Mouse (Mus musculus) brain, adult 2 months (tissue): Measurements from ENCODE around the gene Erich6b.

Source experiments
- DNase-seq: peaks from one replicate; pipeline ENCODE4 v3.0.0; 2011; ENCODE audit warnings: low read depth, low spot score

The Erich6b gene

DNA sequence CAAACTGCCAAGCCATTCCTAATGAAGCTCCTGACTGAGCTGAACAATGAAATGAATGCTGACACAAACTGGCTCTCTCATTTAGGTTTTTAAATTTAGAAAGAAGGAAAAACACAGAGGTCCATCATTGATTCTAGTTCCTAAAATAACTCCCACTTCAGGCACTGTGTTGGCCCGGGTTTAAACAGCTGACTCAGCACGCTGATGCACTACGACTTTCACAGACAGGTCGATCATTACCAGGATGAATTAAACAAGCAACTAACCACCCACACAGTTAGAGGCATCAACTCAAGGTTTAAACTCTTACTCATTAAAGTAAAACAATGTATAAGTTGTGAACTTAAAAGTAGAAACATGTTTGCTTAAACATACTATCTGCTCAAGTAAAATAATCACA, 64.6 kb downstream of the Erich6b start:
- peak; percentile 31 for DNase-seq

DNA sequence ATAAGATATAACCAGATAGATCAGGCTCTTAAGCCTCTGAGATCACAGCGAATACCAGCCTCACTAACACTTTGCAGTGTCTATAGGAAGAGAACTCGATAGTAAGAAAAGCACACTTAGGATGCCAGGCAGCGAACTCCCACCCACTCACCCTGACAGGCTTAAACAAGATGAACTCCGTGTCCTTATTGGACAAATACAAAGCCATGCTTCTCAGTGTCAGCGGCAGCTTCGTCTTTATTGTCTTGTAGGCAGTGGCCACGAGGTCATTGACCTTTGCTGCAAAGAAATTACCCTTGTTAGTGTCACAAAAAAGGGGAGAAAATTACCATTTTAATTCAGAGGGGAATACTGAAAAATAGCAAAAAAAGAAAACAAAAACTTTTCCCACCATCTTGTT, 65.7 kb downstream of the Erich6b start:
- no peak for DNase-seq

DNA sequence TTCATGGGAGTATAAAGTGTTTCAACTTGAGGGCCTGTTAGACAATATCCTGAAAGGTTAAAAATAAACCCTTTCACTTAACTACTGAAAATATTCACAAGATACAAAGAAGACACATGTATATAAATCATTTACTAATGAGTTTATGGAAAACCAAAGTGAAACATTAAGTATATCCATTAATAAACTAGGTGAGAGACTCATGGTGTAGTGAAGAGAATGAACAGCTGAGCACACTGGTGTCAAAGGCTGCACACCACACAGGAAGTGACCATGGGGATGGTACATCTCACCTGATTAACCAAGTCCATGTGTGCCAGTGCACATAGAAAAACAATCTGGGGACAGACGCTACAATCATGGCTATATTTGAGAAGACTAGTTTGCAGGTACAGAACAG, 66.9 kb downstream of the Erich6b start:
- DNase-seq = no peak

DNA sequence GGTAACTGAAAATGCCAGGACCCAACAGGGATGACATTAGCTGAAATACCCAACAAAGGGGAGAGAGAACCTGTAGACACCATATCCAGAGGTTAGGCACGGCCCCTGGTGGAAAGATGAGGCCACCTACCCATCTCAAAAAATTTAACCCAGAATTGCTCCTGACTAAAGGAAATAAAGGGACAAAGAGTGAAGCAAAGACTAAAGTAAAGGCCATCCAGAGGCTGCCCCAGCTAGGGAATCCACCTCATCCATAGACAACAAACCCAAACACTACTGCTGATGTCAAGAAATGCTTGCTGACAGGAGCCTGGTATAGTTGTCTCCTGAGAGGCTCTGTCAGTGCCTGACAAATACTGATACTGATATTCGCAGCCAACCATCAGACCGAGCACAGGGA, 69.7 kb downstream of the Erich6b start:
- no peak for DNase-seq

DNA sequence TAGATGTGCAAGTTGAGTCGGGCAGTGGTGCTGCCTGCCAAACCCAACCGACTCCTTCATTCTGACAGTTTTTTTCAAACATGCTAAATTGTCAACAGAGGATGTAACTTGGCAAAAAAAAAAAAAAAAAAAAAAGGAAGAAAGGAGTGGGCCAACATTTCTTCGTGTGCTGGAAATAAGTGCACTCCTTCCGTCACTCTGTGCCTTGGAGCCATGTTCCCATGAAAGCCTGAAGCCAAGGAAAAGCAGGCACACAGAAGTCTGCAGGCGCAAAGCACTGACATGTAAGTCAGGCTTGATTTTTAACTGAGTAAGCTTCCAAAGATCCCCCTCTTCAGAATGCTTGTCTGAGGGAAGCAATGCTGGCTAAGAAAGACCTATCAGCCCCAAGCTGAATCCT, 70.6 kb downstream of the Erich6b start:
- DNase-seq = peak; percentile 38

DNA sequence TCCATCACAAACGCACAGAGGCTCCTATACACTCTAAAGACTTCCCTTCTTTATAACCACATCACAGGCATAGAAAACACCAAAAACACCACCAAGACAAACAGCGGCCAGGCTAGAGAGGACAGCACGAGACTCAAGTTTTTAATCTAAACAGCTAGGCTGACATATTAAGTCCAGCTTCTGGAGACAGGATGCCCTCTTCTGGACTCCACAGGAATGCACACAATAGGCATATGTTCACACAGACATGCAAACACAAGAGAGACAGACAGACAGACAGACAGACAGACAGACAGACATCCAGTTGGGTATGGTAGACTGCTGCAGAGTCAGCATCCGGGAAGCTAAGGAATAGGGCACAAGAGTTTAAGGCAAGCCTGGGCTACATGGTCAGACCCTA, 71.6 kb downstream of the Erich6b start:
- DNase-seq = peak; percentile 47

DNA sequence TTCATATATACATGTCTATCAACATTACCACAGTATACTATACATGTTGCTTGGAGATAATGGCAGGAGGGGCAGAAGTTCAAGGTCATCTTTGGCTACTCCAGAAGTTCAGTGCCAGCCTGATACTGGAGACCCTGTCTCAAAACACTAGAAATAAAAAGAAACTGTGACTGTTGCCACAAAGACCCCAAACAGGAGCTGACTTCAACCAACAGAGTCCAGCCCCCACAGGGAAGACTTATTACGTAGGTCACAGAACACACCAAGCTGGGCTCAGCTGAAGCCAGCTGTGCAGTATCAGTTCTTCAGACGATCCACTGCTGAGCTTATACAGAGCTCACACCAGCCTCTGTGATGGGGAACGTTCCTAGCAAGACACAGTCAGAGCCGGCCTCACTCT, 74.4 kb downstream of the Erich6b start:
- DNase-seq = no peak
